Comparison of ENCODE assay signal across 7 mouse cellular contexts in genomic region chr19:24166516-24167091, GRCm38 (mm10). TPM values are rescaled to one million over a fixed set of nuclear protein-coding genes. Genes with fewer than 3 reads are reported as not detected.
DNase-seq lines count a peak whose midpoint lies in the region; ATAC-seq lines count a peak whose summit lies in the region.

No protein-coding gene starts in this region.

- WGBS in heart, embryonic 13.5 days: 9% methylated on average over 17 of the region's 17 CpGs
- WGBS in kidney, embryonic 16.5 days: 20% methylated on average over 17 of the region's 17 CpGs

- no peaks in the 10 kb centered on the region for H3K27me3 ChIP-seq in heart, embryonic 13.5 days (replicated peaks)
- H3K27me3 ChIP-seq in kidney, embryonic 16.5 days (ENCODE audit: insufficient read depth, low read length): no peaks in the 10 kb centered on the region

- peaks cover 5% of the 10 kb centered on the region; the same call in 1 of the 2 replicates for H3K4me1 ChIP-seq in brown adipose tissue, adult 24 weeks (ENCODE audit: control insufficient read depth, insufficient read depth, insufficient read length, low read length)
- H3K4me1 ChIP-seq in heart, embryonic 13.5 days: peaks cover 70% of the 10 kb centered on the region
- peaks cover 39% of the 10 kb centered on the region for H3K4me1 ChIP-seq in kidney, embryonic 16.5 days (ENCODE audit: insufficient read depth, low read length)

- H3K9ac ChIP-seq in heart, embryonic 13.5 days: peak overlapping the region; percentile 75
- peak overlapping the region; percentile 42 for H3K9ac ChIP-seq in kidney, embryonic 16.5 days (replicated peaks; ENCODE audit: low read length)

- peak overlapping the region; percentile 65 for H3K4me2 ChIP-seq in heart, embryonic 13.5 days
- H3K4me2 ChIP-seq in kidney, embryonic 16.5 days (replicated peaks; ENCODE audit: low read depth, low read length): peak overlapping the region; percentile 41

- H3K9me3 ChIP-seq in heart, embryonic 13.5 days: no peaks in the 10 kb centered on the region
- H3K9me3 ChIP-seq in kidney, embryonic 16.5 days (ENCODE audit: low read length): no peaks in the 10 kb centered on the region

- peak; percentile 97 for DNase-seq in Muller cell, postnatal 12 days (ENCODE audit: inconsistent ontology term)
- DNase-seq in lung, postnatal 36 days: peak; percentile 93
- DNase-seq in spleen, postnatal 14 days (ENCODE audit: low spot score in 2 of 2): peak; percentile 11 to 32
- DNase-seq in cerebellum, adult 11 months: no peak

- peak overlapping the region; percentile 82 for H3K27ac ChIP-seq in brown adipose tissue, adult 24 weeks (replicated peaks; ENCODE audit: low read depth, low read length)
- H3K27ac ChIP-seq in heart, embryonic 13.5 days (replicated peaks): peak overlapping the region; percentile 16
- H3K27ac ChIP-seq in kidney, embryonic 16.5 days (ENCODE audit: low read length): peak overlapping the region; percentile 30

- no peaks in the 10 kb centered on the region for H3K36me3 ChIP-seq in heart, embryonic 13.5 days
- no peaks in the 10 kb centered on the region for H3K36me3 ChIP-seq in kidney, embryonic 16.5 days (ENCODE audit: insufficient read depth, low read length)

- no peak for ATAC-seq in heart, embryonic 13.5 days (ENCODE audit: extremely low read depth, insufficient number of reproducible peaks, low FRiP score, low TSS enrichment)
- ATAC-seq in kidney, embryonic 16.5 days (ENCODE audit: low FRiP score, low TSS enrichment): peak; percentile 91

- peak overlapping the region; percentile 55 for H3K4me3 ChIP-seq in brown adipose tissue, adult 24 weeks (ENCODE audit: insufficient read depth, low read depth, low read length)
- H3K4me3 ChIP-seq in heart, embryonic 13.5 days: peak overlapping the region; percentile 39
- peak overlapping the region; percentile 14; the same call in 1 of the 2 replicates for H3K4me3 ChIP-seq in kidney, embryonic 16.5 days (ENCODE audit: low read length)

RNA-seq across cellular contexts. Expression of gene Tjp2, which starts 58.2 kb away (rescaled TPM):
- 4.5 and 5.5 TPM in 2 replicates for polyA plus RNA-seq in brown adipose tissue, adult 24 weeks (2012; ENCODE audit: insufficient read depth, insufficient read length, missing spikeins)
- polyA plus RNA-seq in heart, embryonic 13.5 days (2015; fragmentation: Nextera tagmentation; extraction: Ambion mirVana): 21.6 and 22.7 TPM in 2 replicates
- polyA plus RNA-seq in kidney, embryonic 16.5 days (2015; fragmentation: Nextera tagmentation; extraction: Ambion mirVana): 31.0 and 33.2 TPM in 2 replicates

Comparison
In these comparisons a context has a peak if more than half of its experiments do, and no peak if none do; other contexts are left out.
1. H3K27ac ChIP-seq: peak in every context shown above with its lines; median percentile 82 in brown adipose tissue, adult 24 weeks; 30 in kidney, embryonic 16.5 days; 16 in heart, embryonic 13.5 days.